Comparison of ENCODE assay signal across 18 mouse cellular contexts in the genomic region with DNA sequence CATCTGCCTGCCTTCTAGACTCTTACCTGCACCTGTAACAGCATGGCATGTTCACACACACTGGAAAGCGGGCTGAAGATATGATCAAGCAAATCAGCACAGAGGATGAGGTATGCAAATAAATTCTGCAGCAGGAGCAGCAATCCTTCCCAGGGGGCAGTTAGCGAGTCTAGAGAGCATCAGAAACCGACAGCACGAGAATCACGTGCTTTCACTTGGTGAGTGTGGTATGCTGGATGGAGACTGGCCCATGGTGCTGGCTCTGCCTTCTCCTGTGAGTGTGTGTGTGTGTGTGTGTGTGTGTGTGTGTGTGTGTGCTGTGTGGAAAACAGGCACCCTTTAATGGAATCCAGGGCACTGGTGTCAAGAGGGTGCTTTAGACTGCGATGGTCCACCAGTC. TPM values are rescaled to one million over a fixed set of nuclear protein-coding genes. Genes with fewer than 3 reads are reported as not detected.
DNase-seq lines count a peak whose midpoint lies in the region; ATAC-seq and TF ChIP-seq lines count a peak whose summit lies in the region.
"Had no signal": no experiment of that assay in that cellular context is flagged by ENCODE, and none has a peak within 500 bp of the region (broad histone marks: within the 10 kb centered on the region; RNA-seq: fewer than 3 reads in every experiment).

No protein-coding gene starts in this region.

- DNase-seq in neural tube, embryonic 10.5 days (ENCODE audit: extremely low spot score, low spot score) = no peak
- DNase-seq in brain, embryonic 14.5 days (ENCODE audit: low read depth) = peak; percentile 46
- DNase-seq in urinary bladder, postnatal 4 days (ENCODE audit: low spot score in 2 of 2) = no peak
- DNase-seq in thymus, postnatal 4 days = no peak
- DNase-seq: adrenal gland, postnatal 10 days; cerebellum, adult 2 months; cerebellum, postnatal 25 days; embryo, embryonic 11 days; gastrocnemius, adult 2 months; kidney, adult 2 months; layer of hippocampus, adult 9-11 months; liver, embryonic 13.5 days; lung, embryonic 14.5 days had no signal

- H3K4me3 ChIP-seq in hindbrain, embryonic 12.5 days = no peak overlapping the region
- no peak overlapping the region for H3K4me3 ChIP-seq in hindbrain, embryonic 16.5 days (ENCODE audit: low read length)
- no peak overlapping the region for H3K4me3 ChIP-seq in neural tube, embryonic 13.5 days
- H3K4me3 ChIP-seq: gastrocnemius, adult 2 months; liver, embryonic 13.5 days had no signal

- H3K9me3 ChIP-seq in hindbrain, embryonic 12.5 days (replicated peaks) = no peaks in the 10 kb centered on the region
- no peaks in the 10 kb centered on the region for H3K9me3 ChIP-seq in hindbrain, embryonic 16.5 days (ENCODE audit: control insufficient read depth, low read length)
- no peaks in the 10 kb centered on the region for H3K9me3 ChIP-seq in neural tube, embryonic 13.5 days
- H3K9me3 ChIP-seq: liver, embryonic 13.5 days had no signal

- 65% methylated on average over 6 of the region's 6 CpGs for WGBS in hindbrain, embryonic 12.5 days
- 60% methylated on average over 6 of the region's 6 CpGs for WGBS in hindbrain, embryonic 16.5 days
- 56% methylated on average over 6 of the region's 6 CpGs for WGBS in neural tube, embryonic 13.5 days

- H3K4me1 ChIP-seq in hindbrain, embryonic 12.5 days = peaks cover 14% of the 10 kb centered on the region
- no peaks in the 10 kb centered on the region for H3K4me1 ChIP-seq in hindbrain, embryonic 16.5 days (ENCODE audit: control insufficient read depth, insufficient read depth, low read depth, low read length)
- peaks cover 29% of the 10 kb centered on the region for H3K4me1 ChIP-seq in neural tube, embryonic 13.5 days (replicated peaks)
- H3K4me1 ChIP-seq: liver, embryonic 13.5 days had no signal

- no peaks in the 10 kb centered on the region for H3K27me3 ChIP-seq in hindbrain, embryonic 12.5 days
- H3K27me3 ChIP-seq in hindbrain, embryonic 16.5 days (replicated peaks; ENCODE audit: control insufficient read depth, insufficient read depth, low read length) = no peaks in the 10 kb centered on the region
- no peaks in the 10 kb centered on the region for H3K27me3 ChIP-seq in neural tube, embryonic 13.5 days
- H3K27me3 ChIP-seq: liver, embryonic 13.5 days had no signal

- TF ChIP-seq POLR2A in brain, embryonic 14.5 days (IDR thresholded peaks at IDR 0.05; ENCODE audit: borderline replicate concordance, extremely low read depth, insufficient read depth, insufficient read length, poor library complexity, severe bottlenecking) = no peak

- H3K4me2 ChIP-seq in hindbrain, embryonic 12.5 days (replicated peaks) = no peak overlapping the region
- H3K4me2 ChIP-seq in hindbrain, embryonic 16.5 days (ENCODE audit: low read length) = no peak overlapping the region
- H3K4me2 ChIP-seq in neural tube, embryonic 13.5 days = no peak overlapping the region
- H3K4me2 ChIP-seq: liver, embryonic 13.5 days; lung, embryonic 14.5 days had no signal

- TF ChIP-seq CTCF in brain, embryonic 14.5 days (IDR thresholded peaks at IDR 0.05; ENCODE audit: borderline replicate concordance, extremely low read depth, insufficient read depth, insufficient read length) = no peak

- ATAC-seq in hindbrain, embryonic 12.5 days (ENCODE audit: low FRiP score) = peak; percentile 43; the same call in 1 of the 2 replicates
- no peak for ATAC-seq in hindbrain, embryonic 16.5 days
- ATAC-seq in neural tube, embryonic 13.5 days (ENCODE audit: low read depth) = peak; percentile 64; the same call in 1 of the 2 replicates
- ATAC-seq: forebrain, embryonic 14.5 days had no signal

- H3K27ac ChIP-seq in hindbrain, embryonic 12.5 days = no peak overlapping the region
- no peak overlapping the region for H3K27ac ChIP-seq in hindbrain, embryonic 16.5 days (ENCODE audit: low read depth, low read length)
- H3K27ac ChIP-seq in neural tube, embryonic 13.5 days (replicated peaks) = no peak overlapping the region; the same call in 1 of the 2 replicates
- H3K27ac ChIP-seq: gastrocnemius, adult 2 months; kidney, postnatal 0 days; liver, embryonic 13.5 days had no signal

- no peak overlapping the region for H3K9ac ChIP-seq in hindbrain, embryonic 12.5 days
- no peak overlapping the region for H3K9ac ChIP-seq in hindbrain, embryonic 16.5 days (ENCODE audit: low read depth, low read length)
- H3K9ac ChIP-seq in neural tube, embryonic 13.5 days = no peak overlapping the region
- H3K9ac ChIP-seq: liver, embryonic 13.5 days; lung, embryonic 14.5 days had no signal

- H3K36me3 ChIP-seq in hindbrain, embryonic 12.5 days = peaks cover 10% of the 10 kb centered on the region; the same call in 1 of the 2 replicates
- H3K36me3 ChIP-seq in hindbrain, embryonic 16.5 days (ENCODE audit: control insufficient read depth, insufficient read depth, low read length) = peaks cover 3% of the 10 kb centered on the region; the same call in 1 of the 2 replicates
- H3K36me3 ChIP-seq in neural tube, embryonic 13.5 days = peaks cover 25% of the 10 kb centered on the region
- H3K36me3 ChIP-seq: liver, embryonic 13.5 days had no signal

RNA-seq across cellular contexts. Expression of gene Ptpdc1, which starts 48.5 kb away (rescaled TPM):
- 20.5 and 21.4 TPM in 2 replicates for polyA plus RNA-seq in hindbrain, embryonic 12.5 days (2016; fragmentation: Nextera tagmentation; extraction: Ambion mirVana)
- polyA plus RNA-seq in hindbrain, embryonic 16.5 days (2015; fragmentation: Nextera tagmentation; extraction: Ambion mirVana) = 14.7 and 17.4 TPM in 2 replicates
- 16.2 and 20.6 TPM in 2 replicates for polyA plus RNA-seq in neural tube, embryonic 13.5 days (2015; fragmentation: Nextera tagmentation; extraction: Ambion mirVana)
- 10.4 and 19.6 TPM in 2 replicates for polyA plus RNA-seq in brain, embryonic 14.5 days (2012; rRNA removed)
